Comparison of ENCODE assay signal across 22 mouse cellular contexts in genomic region chr16:53130677-53131076, GRCm38 (mm10).
DNase-seq lines count a peak whose midpoint lies in the region; ATAC-seq and TF ChIP-seq lines count a peak whose summit lies in the region.
"Had no signal": no experiment of that assay in that cellular context is flagged by ENCODE, and none has a peak within 500 bp of the region (broad histone marks: within the 10 kb centered on the region; RNA-seq: fewer than 3 reads in every experiment).

No protein-coding gene starts in this region.

- no peaks in the 10 kb centered on the region for H3K27me3 ChIP-seq in heart, adult 2 months (ENCODE audit: control insufficient read depth, insufficient read depth, low read length)
- no peaks in the 10 kb centered on the region for H3K27me3 ChIP-seq in kidney, embryonic 15.5 days
- no peaks in the 10 kb centered on the region for H3K27me3 ChIP-seq in lung, embryonic 15.5 days
- no peaks in the 10 kb centered on the region for H3K27me3 ChIP-seq in forebrain, embryonic 15.5 days
- H3K27me3 ChIP-seq: limb, embryonic 15.5 days; liver, embryonic 15.5 days; megakaryocyte, embryonic 14.5 days; midbrain, embryonic 13.5 days; stomach, embryonic 15.5 days had no signal

- no peak overlapping the region for H3K4me3 ChIP-seq in heart, adult 2 months
- H3K4me3 ChIP-seq in kidney, embryonic 15.5 days (replicated peaks): no peak overlapping the region
- no peak overlapping the region for H3K4me3 ChIP-seq in lung, embryonic 15.5 days
- H3K4me3 ChIP-seq in forebrain, embryonic 15.5 days: no peak overlapping the region
- H3K4me3 ChIP-seq: left cerebral cortex, adult 2 months; limb, embryonic 15.5 days; liver, embryonic 15.5 days; megakaryocyte, embryonic 14.5 days; midbrain, embryonic 13.5 days; stomach, embryonic 15.5 days had no signal

- no peaks in the 10 kb centered on the region for H3K79me2 ChIP-seq in heart, adult 2 months (replicated peaks; ENCODE audit: control insufficient read depth, insufficient read depth, low read length)

- H3K9ac ChIP-seq in heart, adult 2 months (ENCODE audit: low read depth, low read length): no peak overlapping the region
- no peak overlapping the region for H3K9ac ChIP-seq in kidney, embryonic 15.5 days
- H3K9ac ChIP-seq in lung, embryonic 15.5 days: no peak overlapping the region
- no peak overlapping the region for H3K9ac ChIP-seq in forebrain, embryonic 15.5 days (replicated peaks)
- H3K9ac ChIP-seq: limb, embryonic 15.5 days; liver, embryonic 15.5 days; midbrain, embryonic 13.5 days; stomach, embryonic 15.5 days had no signal

- DNase-seq in heart, adult 2 months: no peak
- DNase-seq in heart, adult 8-10 months (ENCODE audit: low spot score): no peak
- no peak for DNase-seq in kidney, postnatal 4 days
- DNase-seq in lung, postnatal 14 days: no peak
- DNase-seq in heart, postnatal 10 days: peak; percentile 34 to 49
- DNase-seq: adrenal gland, postnatal 25 days; cerebellum, adult 9-10 months; gastrocnemius, postnatal 10 days; left cerebral cortex, postnatal 4 days; thymus, postnatal 25 days had no signal

- H3K4me1 ChIP-seq in heart, adult 2 months (ENCODE audit: control insufficient read depth, insufficient read depth, low read length): peaks cover 2% of the 10 kb centered on the region
- H3K4me1 ChIP-seq in kidney, embryonic 15.5 days: no peaks in the 10 kb centered on the region
- 0 out of 2 replicates have a peak, but pooled peaks cover 3% of the 10 kb centered on the region for H3K4me1 ChIP-seq in lung, embryonic 15.5 days
- no peaks in the 10 kb centered on the region for H3K4me1 ChIP-seq in forebrain, embryonic 15.5 days
- H3K4me1 ChIP-seq: limb, embryonic 15.5 days; liver, embryonic 15.5 days; megakaryocyte, embryonic 14.5 days; midbrain, embryonic 13.5 days; stomach, embryonic 15.5 days had no signal

- 0 out of 2 replicates have a peak, but pooled peaks have one; percentile 33 for ATAC-seq in kidney, embryonic 15.5 days (replicated peaks; ENCODE audit: low FRiP score)
- no peak for ATAC-seq in lung, embryonic 15.5 days (ENCODE audit: borderline replicate concordance, extremely low read depth, low FRiP score, low TSS enrichment)
- ATAC-seq in forebrain, embryonic 15.5 days (replicated peaks): no peak
- ATAC-seq: forebrain, embryonic 16.5 days; hindbrain, postnatal 0 days; intestine, postnatal 0 days; midbrain, embryonic 13.5 days had no signal

- H3K27ac ChIP-seq in heart, adult 2 months: peak overlapping the region; percentile 8
- H3K27ac ChIP-seq in kidney, embryonic 15.5 days: peak overlapping the region; percentile 70; the same call in 1 of the 2 replicates
- 0 out of 2 replicates have a peak overlapping the region, but pooled peaks have one; percentile 33 for H3K27ac ChIP-seq in lung, embryonic 15.5 days
- H3K27ac ChIP-seq in forebrain, embryonic 15.5 days (replicated peaks): no peak overlapping the region
- H3K27ac ChIP-seq: hindbrain, postnatal 0 days; left cerebral cortex, adult 2 months; limb, embryonic 15.5 days; liver, embryonic 15.5 days; midbrain, embryonic 13.5 days; stomach, embryonic 15.5 days had no signal

- TF ChIP-seq EP300 in heart, adult 2 months (IDR thresholded peaks at IDR 0.05; ENCODE audit: insufficient read depth, low read depth, low read length): no peak

- H3K9me3 ChIP-seq in kidney, embryonic 15.5 days (replicated peaks): no peaks in the 10 kb centered on the region
- no peaks in the 10 kb centered on the region for H3K9me3 ChIP-seq in lung, embryonic 15.5 days
- no peaks in the 10 kb centered on the region for H3K9me3 ChIP-seq in forebrain, embryonic 15.5 days
- H3K9me3 ChIP-seq: limb, embryonic 15.5 days; liver, embryonic 15.5 days; megakaryocyte, embryonic 14.5 days; midbrain, embryonic 13.5 days; stomach, embryonic 15.5 days had no signal

- 7% methylated on average over 2 of the region's 2 CpGs for WGBS in heart, adult 2 months
- 44% methylated on average over 2 of the region's 2 CpGs for WGBS in kidney, embryonic 15.5 days
- 33% methylated on average over 2 of the region's 2 CpGs for WGBS in lung, embryonic 15.5 days
- WGBS in forebrain, embryonic 15.5 days: 93% methylated on average over 2 of the region's 2 CpGs

- intact Hi-C loops in heart, adult 2 months (cut with DNase I): no loop called here
- intact Hi-C loops in heart, postnatal 10 days (cut with DNase I): loop anchor here (5.0 kb wide), 1 partner anchor 678 kb away; the partner anchor contains the start of gene Alcam

- no peak for TF ChIP-seq POLR2A in heart, adult 2 months (IDR thresholded peaks at IDR 0.05; ENCODE audit: insufficient read depth, low read depth, low read length)

- no peak overlapping the region for H3K4me2 ChIP-seq in kidney, embryonic 15.5 days
- H3K4me2 ChIP-seq in lung, embryonic 15.5 days: no peak overlapping the region
- H3K4me2 ChIP-seq in forebrain, embryonic 15.5 days (replicated peaks): no peak overlapping the region
- H3K4me2 ChIP-seq: limb, embryonic 15.5 days; liver, embryonic 15.5 days; midbrain, embryonic 13.5 days; stomach, embryonic 15.5 days had no signal

- H3K36me3 ChIP-seq in heart, adult 2 months (ENCODE audit: control insufficient read depth, insufficient read depth, low read length): peaks cover 3% of the 10 kb centered on the region
- no peaks in the 10 kb centered on the region for H3K36me3 ChIP-seq in kidney, embryonic 15.5 days
- no peaks in the 10 kb centered on the region for H3K36me3 ChIP-seq in lung, embryonic 15.5 days
- no peaks in the 10 kb centered on the region for H3K36me3 ChIP-seq in forebrain, embryonic 15.5 days
- H3K36me3 ChIP-seq: limb, embryonic 15.5 days; liver, embryonic 15.5 days; midbrain, embryonic 13.5 days; stomach, embryonic 15.5 days had no signal

- TF ChIP-seq CTCF in heart, adult 2 months (IDR thresholded peaks at IDR 0.05): no peak

Comparison
In these comparisons a context has a peak if more than half of its experiments do, and no peak if none do; other contexts are left out.
1. DNase-seq: peak in heart, postnatal 10 days (2 of 2); none in heart, adult 2 months (0 of 2), heart, adult 8-10 months (single experiment), kidney, postnatal 4 days (0 of 2) and lung, postnatal 14 days (single experiment).